Mouse (Mus musculus): Measurements from ENCODE around the gene Tssc4.

DNA sequence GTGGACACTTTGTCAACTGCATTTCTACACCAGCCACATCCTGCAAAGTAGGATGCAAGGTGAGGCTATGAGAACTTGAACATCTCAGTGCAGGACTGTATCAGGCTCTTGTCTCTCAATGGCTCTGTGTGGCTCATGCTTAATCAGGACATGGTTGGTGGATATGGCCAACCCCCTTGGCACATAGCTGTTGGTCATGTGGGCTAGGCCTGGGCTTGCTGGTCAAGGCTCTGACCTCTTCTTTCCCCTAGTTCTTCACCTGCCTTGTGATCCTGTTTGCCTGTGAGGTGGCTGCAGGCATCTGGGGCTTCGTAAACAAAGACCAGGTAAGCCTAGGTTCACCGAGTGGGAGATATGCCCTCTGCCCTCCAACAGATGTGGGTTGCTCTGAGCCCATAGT is 3.4 kb upstream of the Tssc4 start:
- TF ChIP-seq CTCF (IDR thresholded peaks at IDR 0.05; ENCODE audit: borderline replicate concordance, extremely low read depth, insufficient read depth, insufficient read length) (no peak), POLR2A (IDR thresholded peaks at IDR 0.05; ENCODE audit: borderline replicate concordance, extremely low read depth, insufficient read depth, insufficient read length, poor library complexity, severe bottlenecking) (no peak)

All from brain, embryonic 14.5 days (tissue).